Mouse (Mus musculus): ENCODE measurements around the gene Eif4h. TPM values are rescaled to one million over a fixed set of nuclear protein-coding genes. Genes with fewer than 3 reads are reported as not detected.

The Eif4h gene
- polyA plus RNA-seq, 1 experiment: 125 TPM

GRCm38 (mm10) chr5:134672611-134673010 is 33.3 kb upstream of the Eif4h start:
- TF ChIP-seq POLR2A (IDR thresholded peaks at IDR 0.05; ENCODE audit: low read depth, low read length) (no peak), CTCF (IDR thresholded peaks at IDR 0.05; ENCODE audit: extremely low read depth, insufficient read depth, insufficient read length, insufficient replicate concordance) (no peak)
- H3K27ac ChIP-seq (ENCODE audit: insufficient read depth, low read length): no peak overlapping the region
- H3K4me1 ChIP-seq (ENCODE audit: control insufficient read depth, insufficient read depth, insufficient read length): peaks cover 11% of the 10 kb centered on the region; the same call in 1 of the 2 replicates
- DNase-seq (ENCODE audit: low read depth in 1 of 2, low spot score in 2 of 2): no peak
- H3K27me3 ChIP-seq (ENCODE audit: control insufficient read depth, insufficient read depth, low read length): no peaks in the 10 kb centered on the region
- H3K36me3 ChIP-seq (ENCODE audit: control insufficient read depth, insufficient read depth, low read length): peaks cover 9% of the 10 kb centered on the region
- 90% methylated on average over 6 of the region's 6 CpGs for WGBS
- H3K4me3 ChIP-seq (ENCODE audit: extremely low read depth, insufficient read depth, insufficient read length): no peak overlapping the region

DNA sequence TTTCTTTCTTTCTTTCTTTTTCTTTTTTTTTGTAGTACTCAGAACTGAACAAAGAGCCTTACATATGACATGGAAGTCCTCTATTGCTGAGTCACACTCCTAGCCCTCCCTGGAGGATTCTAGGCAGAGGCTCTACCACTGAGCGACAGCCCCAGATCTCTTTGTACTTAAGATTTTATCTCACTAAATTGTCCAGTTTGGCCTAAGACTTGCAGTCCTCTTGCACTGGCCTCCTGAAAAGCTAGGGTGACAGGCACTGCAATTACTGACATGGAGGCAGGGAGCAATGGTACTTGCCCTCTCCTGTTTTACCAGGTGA is 32.9 kb upstream of the Eif4h start:
- H3K27ac ChIP-seq (ENCODE audit: insufficient read depth, low read length): no peak overlapping the region
- peaks cover 10% of the 10 kb centered on the region for H3K36me3 ChIP-seq (ENCODE audit: control insufficient read depth, insufficient read depth, low read length)
- 86% methylated on average over 1 of the region's 1 CpGs for WGBS
- no peak overlapping the region for H3K4me3 ChIP-seq (ENCODE audit: extremely low read depth, insufficient read depth, insufficient read length)
- H3K27me3 ChIP-seq (ENCODE audit: control insufficient read depth, insufficient read depth, low read length): no peaks in the 10 kb centered on the region
- peaks cover 11% of the 10 kb centered on the region; the same call in 1 of the 2 replicates for H3K4me1 ChIP-seq (ENCODE audit: control insufficient read depth, insufficient read depth, insufficient read length)
- no peak for TF ChIP-seq CTCF (IDR thresholded peaks at IDR 0.05; ENCODE audit: extremely low read depth, insufficient read depth, insufficient read length, insufficient replicate concordance)
- TF ChIP-seq POLR2A (IDR thresholded peaks at IDR 0.05; ENCODE audit: low read depth, low read length): no peak
- no peak for DNase-seq (ENCODE audit: low read depth in 1 of 2, low spot score in 2 of 2)

- DNase-seq (ENCODE audit: low read depth in 1 of 2, low spot score in 2 of 2): no peak
- 90% methylated on average over 17 of the region's 17 CpGs for WGBS
- Histone ChIP-seq H3K27ac (ENCODE audit: insufficient read depth, low read length) (no peak overlapping the region), H3K4me1 (ENCODE audit: control insufficient read depth, insufficient read depth, insufficient read length) (peaks cover 8% of the 10 kb centered on the region; the same call in 1 of the 2 replicates), H3K36me3 (ENCODE audit: control insufficient read depth, insufficient read depth, low read length) (peaks cover 10% of the 10 kb centered on the region), H3K4me3 (ENCODE audit: extremely low read depth, insufficient read depth, insufficient read length) (no peak overlapping the region), H3K27me3 (ENCODE audit: control insufficient read depth, insufficient read depth, low read length) (no peaks in the 10 kb centered on the region)
- TF ChIP-seq POLR2A (IDR thresholded peaks at IDR 0.05; ENCODE audit: low read depth, low read length) (no peak), CTCF (IDR thresholded peaks at IDR 0.05; ENCODE audit: extremely low read depth, insufficient read depth, insufficient read length, insufficient replicate concordance) (no peak)
Measured at GRCm38 (mm10) chr5:134671335-134672197, 32.3 kb upstream of the Eif4h start.

DNA sequence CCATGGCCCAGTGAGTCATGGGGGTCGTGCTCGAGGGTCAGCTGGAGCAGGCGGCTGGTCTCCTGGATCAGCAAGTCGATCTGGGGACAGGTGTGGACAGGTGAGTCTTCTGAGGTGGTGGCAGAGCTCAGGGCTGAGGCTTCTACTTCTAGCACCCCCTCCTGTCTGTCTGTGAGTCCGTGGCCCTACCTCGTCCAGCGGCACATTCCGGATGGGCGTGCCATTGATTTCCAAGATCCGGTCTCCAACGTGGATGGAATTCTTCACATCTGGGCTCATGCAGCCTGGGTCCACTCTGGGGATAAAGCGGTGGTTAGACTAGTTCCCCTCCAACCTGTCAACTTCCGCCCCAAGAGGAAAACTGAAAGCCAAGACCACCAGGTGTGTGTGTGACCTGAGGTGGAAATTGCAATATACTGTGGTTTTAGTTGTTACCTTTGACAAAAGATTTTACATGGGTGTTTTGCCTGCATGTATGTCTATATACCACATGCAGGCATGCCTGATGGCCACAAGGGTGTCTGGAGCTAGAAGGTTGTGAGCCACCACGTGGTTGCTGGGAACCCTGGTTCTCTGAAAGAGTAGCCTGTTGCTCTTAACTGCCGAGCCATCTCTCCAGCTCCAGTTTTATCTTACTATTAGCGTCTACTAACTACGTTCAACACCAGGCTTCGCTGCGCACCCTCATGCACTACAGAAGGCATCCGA is 29.9 kb upstream of the Eif4h start:
- Histone ChIP-seq H3K36me3 (ENCODE audit: control insufficient read depth, insufficient read depth, low read length) (peaks cover 10% of the 10 kb centered on the region), H3K4me3 (ENCODE audit: extremely low read depth, insufficient read depth, insufficient read length) (no peak overlapping the region), H3K4me1 (ENCODE audit: control insufficient read depth, insufficient read depth, insufficient read length) (no peaks in the 10 kb centered on the region), H3K27ac (ENCODE audit: insufficient read depth, low read length) (no peak overlapping the region), H3K27me3 (ENCODE audit: control insufficient read depth, insufficient read depth, low read length) (no peaks in the 10 kb centered on the region)
- DNase-seq (ENCODE audit: low read depth in 1 of 2, low spot score in 2 of 2): no peak
- TF ChIP-seq CTCF (IDR thresholded peaks at IDR 0.05; ENCODE audit: extremely low read depth, insufficient read depth, insufficient read length, insufficient replicate concordance) (no peak), POLR2A (IDR thresholded peaks at IDR 0.05; ENCODE audit: low read depth, low read length) (no peak)
- 92% methylated on average over 20 of the region's 20 CpGs for WGBS

DNA sequence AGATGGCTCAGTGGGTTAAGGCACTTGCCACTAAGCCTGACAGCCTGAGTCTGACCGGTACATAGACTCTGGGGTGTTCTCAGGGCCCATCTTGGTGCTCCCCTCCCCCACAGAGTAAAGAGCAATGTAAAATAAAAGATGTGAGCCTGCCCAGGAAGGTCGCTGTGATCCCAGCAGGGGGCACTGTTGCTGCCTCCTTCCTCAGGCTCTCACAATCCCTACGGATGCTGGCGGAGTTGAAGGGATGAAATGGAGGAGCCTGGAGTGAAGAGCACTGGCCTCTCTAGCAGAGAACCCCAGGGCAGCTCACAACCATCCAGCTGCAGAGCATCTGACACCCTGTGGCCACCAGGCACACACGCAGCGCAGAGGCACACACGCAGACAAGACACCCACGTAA is 29.2 kb upstream of the Eif4h start:
- H3K27me3 ChIP-seq (ENCODE audit: control insufficient read depth, insufficient read depth, low read length): no peaks in the 10 kb centered on the region
- TF ChIP-seq CTCF (IDR thresholded peaks at IDR 0.05; ENCODE audit: extremely low read depth, insufficient read depth, insufficient read length, insufficient replicate concordance) (peak; percentile 19; the same call in 1 of the 2 replicates), POLR2A (IDR thresholded peaks at IDR 0.05; ENCODE audit: low read depth, low read length) (no peak)
- no peak overlapping the region for H3K27ac ChIP-seq (ENCODE audit: insufficient read depth, low read length)
- 91% methylated on average over 8 of the region's 8 CpGs for WGBS
- no peak for DNase-seq (ENCODE audit: low read depth in 1 of 2, low spot score in 2 of 2)
- peaks cover 13% of the 10 kb centered on the region for H3K36me3 ChIP-seq (ENCODE audit: control insufficient read depth, insufficient read depth, low read length)
- no peak overlapping the region for H3K4me3 ChIP-seq (ENCODE audit: extremely low read depth, insufficient read depth, insufficient read length)
- no peaks in the 10 kb centered on the region for H3K4me1 ChIP-seq (ENCODE audit: control insufficient read depth, insufficient read depth, insufficient read length)

GRCm38 (mm10) chr5:134656708-134657107 is 17.4 kb upstream of the Eif4h start:
- DNase-seq (ENCODE audit: low read depth in 1 of 2, low spot score in 2 of 2): no peak
- H3K27me3 ChIP-seq (ENCODE audit: control insufficient read depth, insufficient read depth, low read length): no peaks in the 10 kb centered on the region
- no peak for TF ChIP-seq CTCF (IDR thresholded peaks at IDR 0.05; ENCODE audit: extremely low read depth, insufficient read depth, insufficient read length, insufficient replicate concordance)
- no peak for TF ChIP-seq POLR2A (IDR thresholded peaks at IDR 0.05; ENCODE audit: low read depth, low read length)
- no peak overlapping the region for H3K4me3 ChIP-seq (ENCODE audit: extremely low read depth, insufficient read depth, insufficient read length)
- 88% methylated on average over 4 of the region's 4 CpGs for WGBS
- H3K27ac ChIP-seq (ENCODE audit: insufficient read depth, low read length): no peak overlapping the region
- no peaks in the 10 kb centered on the region for H3K4me1 ChIP-seq (ENCODE audit: control insufficient read depth, insufficient read depth, insufficient read length)
- peaks cover 5% of the 10 kb centered on the region; the same call in 1 of the 2 replicates for H3K36me3 ChIP-seq (ENCODE audit: control insufficient read depth, insufficient read depth, low read length)
